Mouse (Mus musculus) midbrain, embryonic 12.5 days (tissue): ENCODE measurements at regions not wholly inside any gene's neighbourhood (a gene's known extent, or its start where the extent isn't known, plus 50 kb on each side); places are given as distances from the start of the nearest gene placed in this dataset.

Experiments used
- ATAC-seq: fragments of 200-750 bp; cut with Nextera tagmentation; 2 replicates; pipeline ENCODE4 v1.8.0; 2017; ENCODE audit warnings: low read depth, moderate TSS enrichment, moderate library complexity; ENCODE audit not compliant: low FRiP score
- H3K27ac ChIP-seq: fragments of 300-500 bp; sonication (generic); replicated peaks from 2 replicates; pipeline ENCODE4 v1.5.1; 2016; ENCODE audit warnings: mild to moderate bottlenecking
- H3K27me3 ChIP-seq: fragments of 300-500 bp; sonication (generic); 2 replicates; pipeline ENCODE4 v1.6.1; 2016; ENCODE audit warnings: mild to moderate bottlenecking
- H3K36me3 ChIP-seq: fragments of 300-500 bp; sonication (generic); 2 replicates; pipeline ENCODE4 v1.6.1; 2016
- H3K4me1 ChIP-seq: fragments of 300-500 bp; sonication (generic); 2 replicates; pipeline ENCODE4 v1.6.1; 2016
- H3K4me2 ChIP-seq: fragments of 300-500 bp; sonication (generic); replicated peaks from 2 replicates; pipeline ENCODE4 v1.6.1; 2016; ENCODE audit warnings: mild to moderate bottlenecking, moderate library complexity
- H3K4me3 ChIP-seq: fragments of 300-500 bp; sonication (generic); 2 replicates; pipeline ENCODE4 v1.5.1; 2016; ENCODE audit warnings: mild to moderate bottlenecking
- H3K9ac ChIP-seq: fragments of 300-500 bp; sonication (generic); replicated peaks from 2 replicates; pipeline ENCODE4 v1.6.1; 2016; ENCODE audit warnings: mild to moderate bottlenecking, moderate library complexity
- H3K9me3 ChIP-seq: fragments of 300-500 bp; sonication (generic); 2 replicates; pipeline ENCODE4 v1.6.1; 2016; ENCODE audit warnings: mild to moderate bottlenecking
- WGBS: fragments of 180-500 bp; shearing (Covaris S2); methylation state at CpG from one replicate; pipeline ENCODE4 v1.1.7; 2016; 5-methylcytosine and 5-hydroxymethylcytosine counted together

GRCm38 (mm10) chr9:68162813-68163570 lies 322.8 kb downstream of the Vps13c start:
- Histone ChIP-seq H3K4me1 (no peaks in the 10 kb centered on the region), H3K27me3 (no peaks in the 10 kb centered on the region), H3K9ac (no peak overlapping the region), H3K27ac (no peak overlapping the region), H3K4me3 (no peak overlapping the region), H3K9me3 (no peaks in the 10 kb centered on the region), H3K4me2 (no peak overlapping the region), H3K36me3 (no peaks in the 10 kb centered on the region)
- ATAC-seq: no peak
- 85% methylated on average over 10 of the region's 10 CpGs for WGBS

- H3K27me3 ChIP-seq: no peaks in the 10 kb centered on the region
- H3K9ac ChIP-seq: no peak overlapping the region
- H3K4me3 ChIP-seq: no peak overlapping the region
- no peak overlapping the region for H3K27ac ChIP-seq
- 64% methylated on average over 4 of the region's 4 CpGs for WGBS
- no peak overlapping the region for H3K4me2 ChIP-seq
- ATAC-seq: no peak
- no peaks in the 10 kb centered on the region for H3K36me3 ChIP-seq
- no peaks in the 10 kb centered on the region for H3K9me3 ChIP-seq
- no peaks in the 10 kb centered on the region for H3K4me1 ChIP-seq
These were observed 326.4 kb downstream of the Vps13c start for GRCm38 (mm10) chr9:68166556-68166955.

- Histone ChIP-seq H3K4me3 (no peak overlapping the region), H3K4me1 (no peaks in the 10 kb centered on the region), H3K27me3 (no peaks in the 10 kb centered on the region), H3K27ac (no peak overlapping the region), H3K4me2 (no peak overlapping the region), H3K36me3 (no peaks in the 10 kb centered on the region), H3K9me3 (no peaks in the 10 kb centered on the region), H3K9ac (no peak overlapping the region)
- ATAC-seq: no peak
These were observed 348.7 kb downstream of the Vps13c start for GRCm38 (mm10) chr9:68188921-68189320.

- no peak for ATAC-seq
- Histone ChIP-seq H3K4me1 (peaks cover 10% of the 10 kb centered on the region; the same call in 1 of the 2 replicates), H3K4me3 (no peak overlapping the region), H3K27me3 (peaks cover 11% of the 10 kb centered on the region), H3K36me3 (no peaks in the 10 kb centered on the region), H3K27ac (no peak overlapping the region), H3K4me2 (no peak overlapping the region), H3K9me3 (no peaks in the 10 kb centered on the region), H3K9ac (no peak overlapping the region)
- WGBS: 77% methylated on average over 4 of the region's 4 CpGs
These were observed 359.6 kb downstream of the Vps13c start for GRCm38 (mm10) chr9:68199831-68200230.

- H3K4me1 ChIP-seq: peaks cover 10% of the 10 kb centered on the region; the same call in 1 of the 2 replicates
- WGBS: 7% methylated on average over 5 of the region's 5 CpGs
- no peak overlapping the region for H3K4me2 ChIP-seq
- H3K4me3 ChIP-seq: no peak overlapping the region
- H3K9ac ChIP-seq: no peak overlapping the region
- H3K27me3 ChIP-seq: peaks cover 11% of the 10 kb centered on the region
- no peak overlapping the region for H3K27ac ChIP-seq
- H3K9me3 ChIP-seq: no peaks in the 10 kb centered on the region
- ATAC-seq: no peak
- no peaks in the 10 kb centered on the region for H3K36me3 ChIP-seq
These were observed 360.8 kb downstream of the Vps13c start for GRCm38 (mm10) chr9:68201031-68201430.

- Histone ChIP-seq H3K4me3 (no peak overlapping the region), H3K36me3 (no peaks in the 10 kb centered on the region), H3K27ac (no peak overlapping the region), H3K27me3 (no peaks in the 10 kb centered on the region), H3K9ac (no peak overlapping the region), H3K9me3 (no peaks in the 10 kb centered on the region), H3K4me2 (no peak overlapping the region), H3K4me1 (no peaks in the 10 kb centered on the region)
- ATAC-seq: no peak
- WGBS: 93% methylated on average over 6 of the region's 6 CpGs
These were observed 385.5 kb downstream of the Vps13c start for GRCm38 (mm10) chr9:68225694-68226093.

GRCm38 (mm10) chr9:68231131-68231530 lies 390.9 kb downstream of the Vps13c start:
- ATAC-seq: no peak
- no peak overlapping the region for H3K9ac ChIP-seq
- no peak overlapping the region for H3K27ac ChIP-seq
- no peak overlapping the region for H3K4me3 ChIP-seq
- no peaks in the 10 kb centered on the region for H3K27me3 ChIP-seq
- H3K36me3 ChIP-seq: no peaks in the 10 kb centered on the region
- H3K4me2 ChIP-seq: no peak overlapping the region
- H3K9me3 ChIP-seq: no peaks in the 10 kb centered on the region
- no peaks in the 10 kb centered on the region for H3K4me1 ChIP-seq
- WGBS: 85% methylated on average over 3 of the region's 3 CpGs

GRCm38 (mm10) chr9:68234979-68235649 lies 394.9 kb downstream of the Vps13c start:
- Histone ChIP-seq H3K4me1 (no peaks in the 10 kb centered on the region), H3K9me3 (no peaks in the 10 kb centered on the region), H3K9ac (no peak overlapping the region), H3K27ac (no peak overlapping the region), H3K4me2 (no peak overlapping the region), H3K27me3 (no peaks in the 10 kb centered on the region), H3K4me3 (no peak overlapping the region), H3K36me3 (no peaks in the 10 kb centered on the region)
- ATAC-seq: no peak
- 59% methylated on average over 12 of the region's 12 CpGs for WGBS

- ATAC-seq: no peak
- Histone ChIP-seq H3K4me1 (no peaks in the 10 kb centered on the region), H3K27me3 (no peaks in the 10 kb centered on the region), H3K4me3 (no peak overlapping the region), H3K27ac (no peak overlapping the region), H3K9ac (no peak overlapping the region), H3K4me2 (no peak overlapping the region), H3K36me3 (no peaks in the 10 kb centered on the region), H3K9me3 (no peaks in the 10 kb centered on the region)
These were observed 398.9 kb downstream of the Vps13c start for GRCm38 (mm10) chr9:68239121-68239520.

GRCm38 (mm10) chr9:68239551-68239950 lies 399.4 kb downstream of the Vps13c start:
- 89% methylated on average over 5 of the region's 5 CpGs for WGBS
- Histone ChIP-seq H3K36me3 (no peaks in the 10 kb centered on the region), H3K4me2 (no peak overlapping the region), H3K27me3 (no peaks in the 10 kb centered on the region), H3K4me1 (no peaks in the 10 kb centered on the region), H3K4me3 (no peak overlapping the region), H3K9ac (no peak overlapping the region), H3K27ac (no peak overlapping the region), H3K9me3 (no peaks in the 10 kb centered on the region)
- ATAC-seq: no peak

GRCm38 (mm10) chr9:68250011-68250410 lies 403.6 kb upstream of the Rora start:
- Histone ChIP-seq H3K27ac (no peak overlapping the region), H3K36me3 (no peaks in the 10 kb centered on the region), H3K27me3 (no peaks in the 10 kb centered on the region), H3K4me1 (no peaks in the 10 kb centered on the region), H3K9me3 (no peaks in the 10 kb centered on the region), H3K4me2 (no peak overlapping the region), H3K9ac (no peak overlapping the region), H3K4me3 (no peak overlapping the region)
- WGBS: 92% methylated on average over 16 of the region's 16 CpGs
- no peak for ATAC-seq

GRCm38 (mm10) chr9:68254218-68254617 lies 399.4 kb upstream of the Rora start:
- Histone ChIP-seq H3K27ac (no peak overlapping the region), H3K9ac (no peak overlapping the region), H3K4me2 (no peak overlapping the region), H3K27me3 (no peaks in the 10 kb centered on the region), H3K4me1 (no peaks in the 10 kb centered on the region), H3K9me3 (no peaks in the 10 kb centered on the region), H3K4me3 (no peak overlapping the region), H3K36me3 (no peaks in the 10 kb centered on the region)
- no peak for ATAC-seq
- WGBS: 55% methylated on average over 3 of the region's 3 CpGs
